Mouse (Mus musculus) forelimb bud, embryonic 11.5 days (tissue): ENCODE measurements around the gene Ccdc155.

Experiments used
- DNase-seq: peaks from one replicate; pipeline ENCODE4 v3.0.0-alpha.2; 2012; ENCODE audit warnings: low read depth, low spot score

Ccdc155 gene

GRCm38 (mm10) chr7:45147267-45147666 is 57.4 kb downstream of the Ccdc155 start:
- DNase-seq = no peak

- DNase-seq = no peak
Measured at GRCm38 (mm10) chr7:45145460-45145859, 59.2 kb downstream of the Ccdc155 start.

GRCm38 (mm10) chr7:45144368-45145174 is 60.1 kb downstream of the Ccdc155 start:
- DNase-seq = no peak

GRCm38 (mm10) chr7:45141914-45142313 is 62.8 kb downstream of the Ccdc155 start:
- DNase-seq = no peak

- DNase-seq = no peak
Measured at GRCm38 (mm10) chr7:45141319-45141718, 63.4 kb downstream of the Ccdc155 start.

GRCm38 (mm10) chr7:45139904-45140723 is 64.6 kb downstream of the Ccdc155 start:
- no peak for DNase-seq

- no peak for DNase-seq
Measured at GRCm38 (mm10) chr7:45138403-45138802, 66.3 kb downstream of the Ccdc155 start.

- DNase-seq = no peak
Measured at GRCm38 (mm10) chr7:45137171-45138006, 67.3 kb downstream of the Ccdc155 start.

GRCm38 (mm10) chr7:45135993-45136567 is 68.6 kb downstream of the Ccdc155 start, which contains the start of the genes Gm45713 and Flt3l:
Gene Gm45713, minus strand, starts transcription at chr7:45136231.
Gene Flt3l, minus strand, starts transcription at chr7:45136432.
- DNase-seq = peak; percentile 72

- no peak for DNase-seq
Measured at GRCm38 (mm10) chr7:45135370-45135769, 69.3 kb downstream of the Ccdc155 start.

GRCm38 (mm10) chr7:45134544-45135026 is 70.1 kb downstream of the Ccdc155 start:
- DNase-seq = no peak
